Mouse (Mus musculus) mammary gland, adult 2 months (tissue): ENCODE measurements around the gene Coch. TPM values are rescaled to one million over a fixed set of nuclear protein-coding genes. Genes with fewer than 3 reads are reported as not detected.

Experiments
- polyA plus RNA-seq: library from polyadenylated mRNA; depleted of rRNA; stranded (reverse); fragments of >200 nt; gene quantifications from 2 replicates; pipeline ENCODE4 v1.2.3, GENCODE M21; 2012; ENCODE audit warnings: low replicate concordance; rRNA removed

Coch gene
- polyA plus RNA-seq, result 1.6 and 2.2 TPM in 2 replicates

DNA sequence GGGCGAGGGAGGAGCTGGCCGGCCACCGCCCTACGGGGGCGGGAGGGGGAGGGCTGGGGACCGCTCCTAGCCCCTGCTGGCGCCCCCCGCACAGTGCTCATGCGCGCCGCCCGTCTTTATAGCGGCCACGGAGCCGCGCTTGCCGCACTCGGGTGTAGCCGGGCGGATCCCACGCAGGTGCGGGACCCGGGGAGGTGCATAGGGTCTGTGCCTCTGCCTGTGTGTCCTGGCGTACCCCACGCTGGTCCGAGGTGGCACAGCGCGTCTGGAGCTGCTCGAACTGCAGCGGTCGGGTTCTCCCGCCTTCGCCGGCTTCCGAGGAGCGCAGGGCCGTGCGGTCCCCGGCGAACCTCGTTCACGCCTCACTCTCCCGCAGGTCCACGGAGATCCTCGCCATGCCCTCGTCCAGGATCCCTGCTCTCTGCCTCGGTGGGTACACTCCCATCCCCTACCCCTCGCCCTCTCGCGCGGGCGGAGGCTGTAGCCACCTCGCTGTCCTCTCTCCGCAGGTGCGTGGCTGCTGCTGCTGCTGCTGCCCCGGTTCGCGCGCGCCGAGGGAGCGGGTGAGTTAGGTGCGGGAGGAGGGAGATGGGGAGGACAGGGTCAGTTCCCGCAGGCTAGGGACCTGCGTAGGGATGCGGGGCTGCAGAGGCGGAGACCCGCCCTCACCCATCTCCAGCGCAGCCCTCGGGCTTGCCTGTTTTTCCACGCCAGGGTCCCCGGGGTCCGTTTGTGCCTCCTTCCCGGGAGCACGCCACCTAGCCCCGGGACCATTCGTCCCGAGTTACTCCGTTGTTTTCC, at the start of gene Coch:
Gene Coch, plus strand, starts transcription at position 113 of the 801 bp plus-strand sequence.

Other genes starting within 250 kb of the Coch start
- 0.80 and 1.2 TPM in 2 replicates for gene G2e3, start 245.3 kb upstream of the Coch start, polyA plus RNA-seq
- 4.4 and 11.9 TPM in 2 replicates for gene Scfd1, start 215.8 kb upstream of the Coch start, polyA plus RNA-seq
- gene Ap4s1, start 97.7 kb downstream of the Coch start, polyA plus RNA-seq, result 8.2 and 9.0 TPM in 2 replicates
- 16.3 and 23.7 TPM in 2 replicates for gene Strn3, start 98.6 kb downstream of the Coch start, polyA plus RNA-seq
- 11.8 and 24.3 TPM in 2 replicates for gene Hectd1, start 236.2 kb downstream of the Coch start, polyA plus RNA-seq